Mouse (Mus musculus): ENCODE results near the gene Fam166a. TPM values are rescaled to one million over a fixed set of nuclear protein-coding genes. Genes with fewer than 3 reads are reported as not detected.

Gene Fam166a
- polyA plus RNA-seq, 1 experiment from 2014 or later: not detected

DNA sequence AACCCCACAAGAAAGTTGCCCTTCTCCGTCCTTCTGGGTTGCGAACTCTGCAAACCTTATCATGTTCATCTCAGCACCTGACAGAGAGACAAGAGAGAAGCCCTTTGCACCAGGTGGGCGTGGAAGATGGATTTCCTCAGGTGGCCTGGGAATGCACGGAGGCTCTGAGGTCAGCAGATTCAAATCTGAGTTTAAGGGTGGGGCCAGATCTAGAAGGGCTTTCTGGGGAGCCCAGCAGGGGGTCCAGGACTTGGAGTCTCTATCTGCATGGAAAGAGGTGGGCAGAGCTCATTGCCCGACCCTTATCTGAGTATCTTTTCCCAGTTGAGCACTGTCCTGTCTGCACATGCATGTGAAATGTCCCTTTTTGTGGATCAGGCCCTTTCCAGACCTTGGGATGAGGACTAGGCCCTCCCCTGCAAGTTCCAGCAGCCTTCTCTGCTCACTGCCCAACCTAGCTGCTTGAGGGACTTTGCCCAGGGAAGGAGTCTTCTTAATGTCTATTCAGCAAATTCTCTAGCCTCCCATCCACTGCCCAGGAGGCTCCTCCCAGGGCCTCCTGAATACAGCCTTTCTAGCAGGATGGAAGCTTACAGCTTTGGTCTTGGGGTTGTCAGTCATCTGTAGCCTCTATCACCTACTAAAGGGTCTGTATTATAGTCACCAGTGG is 16.1 kb downstream of the Fam166a start:
- WGBS: 72% methylated on average over 5 of the region's 5 CpGs
- ATAC-seq (ENCODE audit: insufficient number of reproducible peaks, insufficient read depth, low FRiP score, low TSS enrichment, low read depth): no peak

GRCm38 (mm10) chr2:25236614-25237013 is 18.1 kb downstream of the Fam166a start, which contains the start of gene Rnf224:
Gene Rnf224, minus strand, starts transcription at chr2:25236787.
- WGBS: 38% methylated on average over 8 of the region's 8 CpGs
- H3K27me3 ChIP-seq: peaks cover 69% of the 10 kb centered on the region

More for the DNA sequence above, 16.1 kb downstream of the Fam166a start:
- H3K27me3 ChIP-seq: peaks cover 69% of the 10 kb centered on the region
- no peaks in the 10 kb centered on the region for H3K4me1 ChIP-seq (replicated peaks)
- no peak overlapping the region for H3K27ac ChIP-seq
- H3K9me3 ChIP-seq: no peaks in the 10 kb centered on the region
- no peak overlapping the region for H3K4me2 ChIP-seq
- no peak overlapping the region for H3K9ac ChIP-seq (replicated peaks)
- no peak overlapping the region for H3K4me3 ChIP-seq (replicated peaks)
- H3K36me3 ChIP-seq: no peaks in the 10 kb centered on the region

DNA sequence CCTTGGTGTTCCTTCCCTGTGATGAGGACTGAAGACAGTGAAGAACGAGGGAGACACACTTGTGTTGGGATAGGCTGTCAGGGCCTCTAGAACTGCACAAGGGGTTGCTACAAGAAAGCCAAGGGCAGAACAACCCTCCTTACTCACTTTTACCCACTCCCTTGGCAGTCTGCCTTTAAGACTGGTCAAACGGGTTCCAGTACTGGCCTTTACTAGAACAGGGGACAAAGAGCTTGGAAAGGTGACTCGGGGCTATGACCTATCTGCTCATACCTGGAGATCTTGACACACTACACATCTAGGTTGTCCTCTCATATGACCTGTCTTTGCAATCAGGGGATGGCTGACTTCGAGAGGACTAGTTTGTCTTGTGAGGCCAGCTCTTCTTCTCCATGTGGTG is 19.0 kb downstream of the Fam166a start:
- H3K27ac ChIP-seq: no peak overlapping the region
- H3K9ac ChIP-seq (replicated peaks): no peak overlapping the region
- H3K4me2 ChIP-seq: no peak overlapping the region
- H3K9me3 ChIP-seq: no peaks in the 10 kb centered on the region
- no peak overlapping the region for H3K4me3 ChIP-seq (replicated peaks)
- 63% methylated on average over 4 of the region's 4 CpGs for WGBS
- no peak for ATAC-seq (ENCODE audit: insufficient number of reproducible peaks, insufficient read depth, low FRiP score, low TSS enrichment, low read depth)
- H3K36me3 ChIP-seq: no peaks in the 10 kb centered on the region
- H3K4me1 ChIP-seq (replicated peaks): peaks cover 21% of the 10 kb centered on the region
- H3K27me3 ChIP-seq: peaks cover 69% of the 10 kb centered on the region

More at GRCm38 (mm10) chr2:25236614-25237013, 18.1 kb downstream of the Fam166a start, which contains the start of gene Rnf224:
- Histone ChIP-seq H3K36me3 (no peaks in the 10 kb centered on the region), H3K4me3 (replicated peaks) (no peak within 1 kb of the TSS), H3K9me3 (no peaks in the 10 kb centered on the region), H3K27ac (no peak within 1 kb of the TSS), H3K4me2 (no peak within 1 kb of the TSS), H3K4me1 (replicated peaks) (peaks cover 13% of the 10 kb centered on the region), H3K9ac (replicated peaks) (no peak within 1 kb of the TSS)
- ATAC-seq (ENCODE audit: insufficient number of reproducible peaks, insufficient read depth, low FRiP score, low TSS enrichment, low read depth): no peak

DNA sequence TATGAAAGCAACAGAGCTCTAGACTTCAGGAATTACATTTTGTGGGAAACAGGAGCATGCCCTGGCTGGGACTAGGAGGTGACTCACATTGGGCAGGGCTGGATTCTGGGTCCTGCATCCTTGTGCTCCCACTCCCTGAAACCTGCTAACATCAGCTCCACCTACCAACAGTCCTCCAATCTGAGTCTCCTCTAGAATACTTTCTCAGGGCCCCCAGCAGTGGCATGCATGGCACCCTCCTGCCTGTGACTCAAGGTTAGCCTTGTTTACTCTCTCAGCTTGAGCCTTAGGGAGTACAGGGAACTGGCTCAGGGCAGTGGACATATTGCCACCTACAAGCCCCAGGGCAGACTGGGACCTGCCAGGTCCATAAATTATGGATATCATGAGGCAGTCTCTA is 19.6 kb downstream of the Fam166a start:
- Histone ChIP-seq H3K27ac (no peak overlapping the region), H3K9me3 (no peaks in the 10 kb centered on the region), H3K4me1 (replicated peaks) (peaks cover 24% of the 10 kb centered on the region), H3K4me2 (no peak overlapping the region), H3K9ac (replicated peaks) (no peak overlapping the region), H3K36me3 (no peaks in the 10 kb centered on the region), H3K4me3 (replicated peaks) (no peak overlapping the region), H3K27me3 (peaks cover 70% of the 10 kb centered on the region)
- no peak for ATAC-seq (ENCODE audit: insufficient number of reproducible peaks, insufficient read depth, low FRiP score, low TSS enrichment, low read depth)

DNA sequence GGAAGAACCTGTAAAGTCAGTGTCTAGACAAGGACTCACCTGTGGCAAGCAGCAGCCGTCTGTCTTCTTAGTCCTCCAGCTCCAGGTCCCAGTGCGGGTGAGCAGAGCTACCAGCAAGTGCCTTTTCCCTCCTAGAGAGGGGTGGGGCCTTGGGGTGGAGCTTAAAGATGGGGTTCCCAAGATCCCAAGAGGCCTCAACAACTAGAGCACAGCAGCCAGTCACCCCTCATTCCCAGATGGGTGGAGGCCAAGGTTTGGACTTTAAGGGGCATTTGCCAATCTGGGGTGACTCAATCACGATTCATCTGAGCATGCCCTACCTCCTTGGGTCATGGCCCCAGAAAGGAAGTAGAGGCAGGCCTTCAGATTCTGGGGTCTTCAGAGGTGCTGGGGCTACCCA is 21.2 kb downstream of the Fam166a start:
- ATAC-seq (ENCODE audit: insufficient number of reproducible peaks, insufficient read depth, low FRiP score, low TSS enrichment, low read depth): no peak

GRCm38 (mm10) chr2:25240310-25240709 is 21.8 kb downstream of the Fam166a start:
- H3K27ac ChIP-seq: no peak overlapping the region
- peak overlapping the region; percentile 56 for H3K4me3 ChIP-seq (replicated peaks)
- H3K36me3 ChIP-seq: peaks cover 3% of the 10 kb centered on the region; the same call in 1 of the 2 replicates
- H3K27me3 ChIP-seq: peaks cover 66% of the 10 kb centered on the region
- 52% methylated on average over 8 of the region's 8 CpGs for WGBS
- peaks cover 24% of the 10 kb centered on the region for H3K4me1 ChIP-seq (replicated peaks)
- no peaks in the 10 kb centered on the region for H3K9me3 ChIP-seq
- H3K4me2 ChIP-seq: peak overlapping the region; percentile 96
- no peak for ATAC-seq (ENCODE audit: insufficient number of reproducible peaks, insufficient read depth, low FRiP score, low TSS enrichment, low read depth)
- H3K9ac ChIP-seq (replicated peaks): peak overlapping the region; percentile 38; the same call in 1 of the 2 replicates

More for the DNA sequence above, 21.2 kb downstream of the Fam166a start:
- H3K4me3 ChIP-seq (replicated peaks): no peak overlapping the region
- no peak overlapping the region for H3K9ac ChIP-seq (replicated peaks)
- no peaks in the 10 kb centered on the region for H3K9me3 ChIP-seq
- H3K36me3 ChIP-seq: no peaks in the 10 kb centered on the region
- no peak overlapping the region for H3K4me2 ChIP-seq
- WGBS: 85% methylated on average over 3 of the region's 3 CpGs
- peaks cover 24% of the 10 kb centered on the region for H3K4me1 ChIP-seq (replicated peaks)
- peaks cover 67% of the 10 kb centered on the region for H3K27me3 ChIP-seq
- no peak overlapping the region for H3K27ac ChIP-seq

DNA sequence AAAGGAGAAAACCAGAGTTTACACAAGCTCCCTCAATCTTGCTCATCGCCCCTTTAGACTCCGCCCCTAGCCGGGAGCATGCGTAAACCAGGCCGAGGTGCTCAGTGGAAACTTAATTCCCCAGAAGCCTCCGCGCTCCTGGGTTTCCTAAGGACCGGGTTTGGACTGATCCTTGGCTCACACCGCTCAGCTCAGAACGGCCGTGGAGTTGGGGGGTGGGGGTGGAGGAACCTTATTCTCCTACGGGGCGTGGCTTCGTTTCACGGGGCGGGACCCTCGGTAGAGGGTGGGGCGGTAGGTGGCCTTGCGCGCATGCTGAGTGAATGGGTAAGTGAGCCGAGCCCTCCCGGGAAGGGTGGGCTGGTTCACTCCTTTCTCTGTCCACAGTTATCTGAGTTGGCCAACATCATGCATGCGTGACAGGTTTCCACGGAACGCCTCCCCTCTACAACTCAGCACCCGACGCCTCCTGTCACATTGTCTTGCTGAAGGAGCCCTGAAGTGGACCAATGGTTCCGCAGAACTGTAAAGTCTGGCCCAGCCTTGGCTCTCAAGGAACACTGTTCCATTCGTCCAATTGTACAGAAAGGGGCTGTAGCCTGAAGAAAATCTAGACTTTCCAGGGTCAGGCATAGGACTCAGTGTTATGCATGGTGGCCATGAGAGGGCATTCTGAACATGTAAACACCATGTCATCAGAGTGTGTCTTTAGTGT is 22.3 kb downstream of the Fam166a start:
- peak overlapping the region; percentile 38; the same call in 1 of the 2 replicates for H3K9ac ChIP-seq (replicated peaks)
- peaks cover 8% of the 10 kb centered on the region; the same call in 1 of the 2 replicates for H3K36me3 ChIP-seq
- peak; percentile 79 for ATAC-seq (ENCODE audit: insufficient number of reproducible peaks, insufficient read depth, low FRiP score, low TSS enrichment, low read depth)
- H3K27me3 ChIP-seq: peaks cover 64% of the 10 kb centered on the region
- H3K4me1 ChIP-seq (replicated peaks): peaks cover 24% of the 10 kb centered on the region
- no peak overlapping the region for H3K27ac ChIP-seq
- peak overlapping the region; percentile 56 for H3K4me3 ChIP-seq (replicated peaks)
- H3K4me2 ChIP-seq: peak overlapping the region; percentile 96
- H3K9me3 ChIP-seq: no peaks in the 10 kb centered on the region
- WGBS: 2% methylated on average over 29 of the region's 29 CpGs

GRCm38 (mm10) chr2:25241438-25241775 is 22.9 kb downstream of the Fam166a start:
- Histone ChIP-seq H3K4me1 (replicated peaks) (peaks cover 24% of the 10 kb centered on the region), H3K27ac (no peak overlapping the region), H3K27me3 (peaks cover 59% of the 10 kb centered on the region), H3K9ac (replicated peaks) (0 out of 2 replicates have a peak overlapping the region, but pooled peaks have one; percentile 67), H3K4me2 (peak overlapping the region; percentile 96), H3K4me3 (replicated peaks) (peak overlapping the region; percentile 56), H3K36me3 (peaks cover 14% of the 10 kb centered on the region; the same call in 1 of the 2 replicates), H3K9me3 (no peaks in the 10 kb centered on the region)
- WGBS: 14% methylated on average over 6 of the region's 6 CpGs
- ATAC-seq (ENCODE audit: insufficient number of reproducible peaks, insufficient read depth, low FRiP score, low TSS enrichment, low read depth): peak; percentile 28; the same call in 1 of the 2 replicates

DNA sequence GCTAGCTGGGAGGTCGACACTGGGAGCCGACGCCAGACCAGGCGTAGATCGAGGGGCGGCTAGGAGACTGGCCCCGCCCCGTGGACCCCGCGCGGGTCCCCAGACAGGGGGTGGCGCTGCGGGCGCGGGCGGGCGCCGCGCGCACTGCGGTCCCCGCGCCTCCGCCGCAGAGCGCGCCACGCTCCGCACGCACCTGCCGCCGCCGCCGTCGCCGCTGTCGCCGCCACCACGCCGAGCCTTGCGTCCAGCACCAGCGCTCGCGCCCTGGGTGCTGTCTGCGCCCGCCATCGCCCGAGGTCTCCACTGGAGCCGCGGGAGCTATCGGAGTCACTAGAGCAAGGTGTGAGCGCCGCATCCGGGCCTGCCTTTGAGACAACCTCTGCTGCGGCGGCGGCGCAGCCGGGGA is 23.6 kb downstream of the Fam166a start, which contains the start of the genes Rnf208 and Cysrt1:
Gene Rnf208 (plus strand): TSS at position 155 of the 406 bp plus-strand sequence.
Gene Cysrt1 (minus strand): TSS at position 352 of the 406 bp plus-strand sequence.
- peaks cover 17% of the 10 kb centered on the region; the same call in 1 of the 2 replicates for H3K36me3 ChIP-seq
- H3K9me3 ChIP-seq: no peaks in the 10 kb centered on the region
- H3K4me1 ChIP-seq (replicated peaks): peaks cover 24% of the 10 kb centered on the region
- no peak for ATAC-seq (ENCODE audit: insufficient number of reproducible peaks, insufficient read depth, low FRiP score, low TSS enrichment, low read depth)
- H3K9ac ChIP-seq (replicated peaks): peak within 1 kb of the TSS; percentile 67
- H3K4me3 ChIP-seq (replicated peaks): peak within 1 kb of the TSS; percentile 56
- 0% methylated on average over 57 of the region's 59 CpGs for WGBS
- peak within 1 kb of the TSS; percentile 96 for H3K4me2 ChIP-seq
- peaks cover 56% of the 10 kb centered on the region for H3K27me3 ChIP-seq
- no peak within 1 kb of the TSS for H3K27ac ChIP-seq

- Histone ChIP-seq H3K9me3 (no peaks in the 10 kb centered on the region), H3K9ac (replicated peaks) (no peak overlapping the region), H3K4me3 (replicated peaks) (no peak overlapping the region), H3K4me2 (no peak overlapping the region), H3K36me3 (peaks cover 29% of the 10 kb centered on the region; the same call in 1 of the 2 replicates), H3K27ac (no peak overlapping the region), H3K27me3 (peaks cover 48% of the 10 kb centered on the region), H3K4me1 (replicated peaks) (peaks cover 24% of the 10 kb centered on the region)
- WGBS: 78% methylated on average over 8 of the region's 8 CpGs
- no peak for ATAC-seq (ENCODE audit: insufficient number of reproducible peaks, insufficient read depth, low FRiP score, low TSS enrichment, low read depth)
Observed at GRCm38 (mm10) chr2:25243342-25243741, 24.8 kb downstream of the Fam166a start.

DNA sequence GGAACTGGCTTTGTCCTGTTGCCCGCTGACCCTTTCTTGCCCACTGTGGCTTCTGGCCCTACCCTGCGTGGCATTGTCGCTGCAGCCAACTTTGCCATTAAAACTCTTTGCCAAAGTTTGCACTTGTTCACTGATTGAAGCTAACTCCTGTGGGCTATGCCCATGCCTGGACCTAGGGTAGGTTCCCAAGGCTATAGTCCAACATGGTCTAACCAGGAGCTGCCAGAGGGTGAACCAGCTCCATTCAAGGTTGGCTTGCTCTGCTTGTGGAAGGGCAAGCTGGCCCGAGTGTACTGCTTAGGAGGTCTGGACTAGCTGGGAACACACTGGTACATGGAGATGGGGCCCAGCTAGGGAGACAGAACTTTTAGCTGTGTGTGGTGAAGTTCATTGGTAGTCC is 25.6 kb downstream of the Fam166a start:
- Histone ChIP-seq H3K4me2 (no peak overlapping the region), H3K27ac (no peak overlapping the region), H3K27me3 (peaks cover 43% of the 10 kb centered on the region), H3K9ac (replicated peaks) (no peak overlapping the region), H3K4me3 (replicated peaks) (no peak overlapping the region), H3K4me1 (replicated peaks) (peaks cover 24% of the 10 kb centered on the region), H3K9me3 (no peaks in the 10 kb centered on the region), H3K36me3 (peaks cover 37% of the 10 kb centered on the region; the same call in 1 of the 2 replicates)
- no peak for ATAC-seq (ENCODE audit: insufficient number of reproducible peaks, insufficient read depth, low FRiP score, low TSS enrichment, low read depth)
- whole genome bisulfite sequencing: 91% methylated on average over 4 of the region's 4 CpGs
